Mouse (Mus musculus): ENCODE data around the gene Iqcd.

Iqcd gene

GRCm38 (mm10) chr5:120571056-120571740 is 17.6 kb upstream of the Iqcd start:
- no peak for DNase-seq

GRCm38 (mm10) chr5:120574469-120575063 is 14.2 kb upstream of the Iqcd start:
- no peak for DNase-seq

DNA sequence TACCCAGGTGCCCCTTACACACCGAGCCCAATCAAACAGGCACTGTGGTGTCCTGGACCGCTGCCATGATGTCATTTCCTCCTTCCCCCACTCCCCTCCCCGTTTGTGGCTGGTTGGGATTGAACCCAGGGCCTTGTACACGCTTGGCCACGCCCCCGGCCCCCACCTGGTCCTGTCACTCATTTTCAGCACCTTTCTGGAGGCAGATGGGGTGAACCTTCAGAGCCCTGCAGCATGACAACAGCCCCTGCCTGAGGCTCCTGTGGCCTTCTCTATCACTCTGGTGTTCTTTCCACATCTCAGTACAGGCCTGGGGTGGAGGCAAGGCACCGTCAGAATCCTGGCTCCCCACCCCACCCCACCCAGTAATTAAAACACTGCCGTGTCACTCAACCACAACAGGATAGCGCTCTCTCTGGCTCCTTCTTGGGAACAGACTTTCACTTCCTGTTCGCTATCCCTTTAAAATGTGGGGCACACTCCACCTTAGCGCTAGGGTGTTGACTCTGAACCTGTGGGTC is 12.0 kb upstream of the Iqcd start:
- DNase-seq = no peak

DNA sequence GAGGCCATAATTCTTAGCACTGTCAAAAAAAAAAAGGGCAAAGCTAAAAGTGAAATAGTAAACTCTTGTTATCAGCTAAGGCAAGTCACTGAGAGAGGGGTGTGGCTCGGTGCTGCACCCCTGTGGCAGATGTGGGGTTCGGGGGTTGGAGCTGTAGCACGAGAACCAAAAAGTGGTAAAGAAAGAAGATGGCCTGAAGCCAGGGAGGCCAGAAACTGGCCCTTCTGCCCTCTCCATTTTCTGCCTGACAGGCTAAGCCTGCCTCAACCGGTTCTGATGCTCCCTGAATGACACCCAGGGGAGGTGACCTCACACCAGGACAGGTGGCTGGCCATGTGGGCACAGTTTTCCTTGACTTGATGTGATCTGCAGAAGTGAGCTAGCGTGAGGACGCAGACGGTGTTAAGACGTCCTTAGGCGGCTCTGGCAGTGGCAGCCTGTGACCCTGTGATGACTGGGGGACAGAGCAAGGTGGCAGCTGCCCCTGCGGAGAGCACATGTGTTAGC is 10.8 kb upstream of the Iqcd start:
- peak; percentile 50 for DNase-seq

- DNase-seq = peak; percentile 62
Observed at GRCm38 (mm10) chr5:120578504-120579081, 10.2 kb upstream of the Iqcd start.

DNA sequence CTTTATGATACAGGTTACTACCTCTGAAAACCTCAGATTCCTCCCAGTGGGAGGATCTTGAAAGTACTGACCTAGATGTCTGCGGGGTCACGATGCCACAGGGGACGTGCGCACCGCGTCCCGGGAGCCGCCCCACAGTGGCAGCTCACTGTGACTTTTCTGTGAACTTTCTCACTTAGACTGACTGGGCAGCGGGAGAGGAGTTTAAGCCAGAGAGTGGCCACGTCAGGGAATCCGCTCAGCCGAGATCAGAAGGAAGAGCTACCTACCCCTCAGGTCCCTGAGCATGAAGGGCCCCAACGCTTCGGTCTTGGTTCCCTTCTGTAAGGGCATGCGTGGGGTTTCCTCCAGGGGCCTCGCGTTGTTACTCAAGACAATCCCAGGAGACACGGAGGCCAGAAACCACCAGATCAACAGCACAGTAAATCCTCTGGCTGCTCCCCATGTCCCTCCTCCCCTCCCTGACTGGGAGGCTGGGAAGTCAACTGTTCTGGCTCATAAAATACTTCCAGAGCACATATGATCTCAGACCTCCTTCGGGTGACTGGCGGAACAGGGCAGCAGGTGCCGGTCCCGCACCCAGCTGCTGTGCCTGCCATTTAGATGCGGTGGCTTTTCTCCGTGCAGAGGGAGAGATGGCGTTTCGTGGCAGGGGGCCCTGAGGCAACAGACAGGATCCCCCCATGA is 9.5 kb upstream of the Iqcd start:
- peak; percentile 57 for DNase-seq

- DNase-seq = no peak
Observed at GRCm38 (mm10) chr5:120579898-120580626, 8.8 kb upstream of the Iqcd start.

DNA sequence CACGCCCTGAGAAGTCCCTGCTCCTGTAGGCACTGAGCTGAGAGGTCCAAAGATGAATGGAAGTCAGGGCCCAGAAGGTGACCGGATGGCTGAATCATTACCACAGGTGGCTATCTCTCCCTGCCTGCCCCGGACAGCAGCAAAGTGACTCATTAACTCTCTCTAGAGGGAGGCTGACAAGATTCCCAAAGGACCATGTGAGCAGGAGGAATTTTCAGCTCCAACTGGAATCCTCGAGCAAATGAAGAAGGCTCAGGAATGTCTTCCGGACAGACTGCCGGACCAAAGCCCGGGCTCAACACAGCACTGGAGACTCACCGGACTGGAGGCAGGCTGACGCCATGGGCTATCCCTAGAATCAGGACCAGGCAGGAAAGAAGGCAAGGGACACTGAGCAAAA is 6.8 kb upstream of the Iqcd start:
- no peak for DNase-seq

- DNase-seq = no peak
Observed at GRCm38 (mm10) chr5:120583511-120583910, 5.3 kb upstream of the Iqcd start.

DNA sequence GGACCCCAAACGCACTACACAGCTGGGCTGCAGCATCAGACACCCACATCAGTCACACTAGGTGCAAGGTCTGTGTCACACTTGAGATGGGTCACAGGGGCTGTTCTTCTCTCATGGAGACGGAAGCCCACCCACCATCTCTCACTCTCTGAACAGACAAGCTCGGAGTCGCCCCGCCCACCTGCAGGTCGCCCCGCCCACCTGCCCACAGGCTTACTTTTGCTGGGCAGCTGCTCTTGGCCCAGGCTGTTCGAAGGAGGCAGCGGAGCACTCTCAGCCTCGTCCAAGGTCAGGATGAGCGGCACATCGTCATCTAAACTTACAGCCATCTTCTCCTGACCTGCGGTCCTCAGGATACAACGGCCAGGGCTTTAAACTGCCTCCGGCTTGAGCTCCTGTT is 3.8 kb upstream of the Iqcd start:
- peak; percentile 21 for DNase-seq

GRCm38 (mm10) chr5:120586741-120587615 is 1.8 kb upstream of the Iqcd start:
- DNase-seq = peak; percentile 27

DNA sequence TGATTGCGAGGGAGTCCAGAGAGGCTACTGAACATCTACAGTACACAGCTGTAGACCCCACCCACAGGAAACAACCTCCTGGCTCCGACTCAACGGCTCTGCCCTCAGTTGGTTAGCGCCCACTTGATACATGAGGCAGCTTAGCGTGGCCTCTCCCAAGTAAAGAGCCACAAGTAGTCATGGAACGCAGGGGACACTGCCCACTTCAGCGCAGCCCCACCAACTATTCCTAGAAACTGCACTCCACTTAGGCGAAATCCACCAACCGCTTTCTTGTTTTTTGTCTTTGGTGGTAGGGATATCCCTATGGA is 1.2 kb upstream of the Iqcd start:
- peak; percentile 32 for DNase-seq

- DNase-seq = no peak
Observed at GRCm38 (mm10) chr5:120587940-120588568, 762 bp upstream of the Iqcd start.

GRCm38 (mm10) chr5:120590356-120591010 is 1.7 kb downstream of the Iqcd start:
- peak; percentile 38 for DNase-seq

DNA sequence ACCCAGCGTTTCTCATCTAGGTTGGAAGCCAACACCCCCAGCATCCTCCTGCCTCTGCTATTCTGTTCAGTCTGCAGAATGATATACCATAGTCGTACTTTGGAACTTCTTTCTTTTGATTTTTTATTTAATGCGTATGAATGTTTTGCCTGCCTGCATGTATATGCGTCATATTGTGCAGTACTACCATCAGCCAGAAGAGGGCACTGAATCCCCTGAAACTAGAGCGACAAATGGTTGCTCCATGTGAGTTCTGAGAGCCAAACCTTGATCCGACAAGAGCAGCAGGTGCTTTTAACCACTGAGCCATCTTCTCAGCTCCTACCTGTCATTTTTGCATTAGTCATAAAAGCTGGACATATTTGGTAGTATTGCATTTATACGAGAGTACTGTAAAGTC is 3.3 kb downstream of the Iqcd start:
- no peak for DNase-seq

DNA sequence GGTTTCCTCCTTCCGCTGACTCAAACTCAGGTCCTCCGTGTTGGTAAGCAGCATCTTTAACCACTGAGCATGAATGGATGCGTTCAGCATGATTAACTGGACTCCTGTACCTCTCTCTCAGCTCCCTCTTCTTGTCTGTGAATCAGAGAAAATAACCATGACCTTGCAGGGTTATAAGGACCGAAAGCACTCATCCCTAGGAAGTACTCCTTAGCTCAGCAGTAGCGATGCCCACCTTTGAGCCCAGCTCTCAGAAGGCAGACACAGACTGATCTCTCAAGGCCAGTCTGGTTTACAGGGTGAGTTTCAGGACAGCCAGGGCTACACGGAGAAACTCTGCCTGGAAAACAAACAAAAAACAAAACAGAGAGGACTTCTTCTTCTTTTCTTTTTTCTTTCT is 5.7 kb downstream of the Iqcd start:
- no peak for DNase-seq

DNA sequence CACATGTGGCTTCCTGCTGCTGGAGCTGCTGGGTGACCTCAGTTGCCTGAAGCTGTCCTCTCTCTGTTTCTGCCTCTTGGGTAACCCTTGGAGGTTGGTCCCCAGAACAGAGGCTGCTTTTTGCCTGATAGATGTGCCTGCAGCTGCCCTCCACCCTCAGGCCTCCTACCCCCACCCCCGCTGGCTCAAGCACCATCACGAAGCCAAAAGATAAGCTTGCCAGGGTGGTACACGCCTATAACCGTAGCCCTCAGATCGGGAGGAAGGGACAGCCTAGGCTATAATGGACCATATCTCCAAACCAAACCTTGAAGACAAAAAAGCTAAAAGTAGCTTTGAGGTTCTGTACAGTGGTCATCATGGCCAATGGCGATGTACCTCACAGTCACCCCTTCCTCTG is 10.8 kb downstream of the Iqcd start:
- no peak for DNase-seq

GRCm38 (mm10) chr5:120600946-120601668 is 12.3 kb downstream of the Iqcd start:
- DNase-seq = peak; percentile 61

GRCm38 (mm10) chr5:120602210-120602609 is 13.4 kb downstream of the Iqcd start:
- DNase-seq = no peak

DNA sequence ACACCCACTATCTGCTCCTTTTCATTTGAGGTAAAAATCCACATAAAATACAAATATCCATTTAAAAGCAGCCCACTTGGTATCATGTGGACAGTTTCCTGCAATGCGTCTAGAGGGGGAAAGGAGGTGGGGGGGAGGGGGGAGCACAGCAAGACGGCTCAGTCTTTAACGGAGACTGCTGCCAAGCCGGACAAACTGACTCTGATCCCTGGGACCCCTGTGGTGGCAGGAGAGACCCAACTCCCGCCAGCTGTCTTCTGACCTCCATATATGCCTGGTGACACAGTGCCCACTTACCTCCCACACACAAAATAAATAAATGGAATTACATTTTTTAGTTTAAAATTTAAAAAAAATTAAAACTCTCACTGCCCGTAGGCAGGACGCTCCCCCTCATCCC is 14.7 kb downstream of the Iqcd start:
- no peak for DNase-seq

Data from embryo, embryonic 11 days (tissue).